Mouse (Mus musculus) midbrain, embryonic 11.5 days (tissue): Measurements from ENCODE around the gene Papola. TPM values are rescaled to one million over a fixed set of nuclear protein-coding genes. Genes with fewer than 3 reads are reported as not detected.

ENCODE experiments used
- ATAC-seq: fragments of 200-750 bp; cut with Nextera tagmentation; 2 replicates; pipeline ENCODE4 v1.8.0; 2017; ENCODE audit warnings: moderate TSS enrichment, moderate library complexity; ENCODE audit not compliant: low FRiP score
- DNase-seq: peaks from one replicate; pipeline ENCODE4 v3.0.0; 2015; ENCODE audit warnings: low spot score; ENCODE audit errors: missing footprints
- H3K27ac ChIP-seq: fragments of 300-500 bp; sonication (generic); 2 replicates; pipeline ENCODE4 v1.5.1; 2014; ENCODE audit warnings: low read depth, low read length
- H3K27me3 ChIP-seq: fragments of 300-500 bp; sonication (generic); 2 replicates; pipeline ENCODE4 v1.6.1; 2014; ENCODE audit warnings: mild to moderate bottlenecking, low read length, moderate library complexity, mixed read lengths; ENCODE audit not compliant: control insufficient read depth, insufficient read depth
- H3K36me3 ChIP-seq: fragments of 300-500 bp; sonication (generic); 2 replicates; pipeline ENCODE4 v1.6.1; 2014; ENCODE audit warnings: mild to moderate bottlenecking, low read length, moderate library complexity, mixed read lengths; ENCODE audit not compliant: control insufficient read depth, insufficient read depth
- H3K4me1 ChIP-seq: fragments of 300-500 bp; sonication (generic); 2 replicates; pipeline ENCODE4 v1.6.1; 2014; ENCODE audit warnings: low read length; ENCODE audit not compliant: control insufficient read depth, insufficient read depth
- H3K4me2 ChIP-seq: fragments of 300-500 bp; sonication (generic); 2 replicates; pipeline ENCODE4 v1.6.1; 2014; ENCODE audit warnings: mild to moderate bottlenecking, moderate library complexity
- H3K4me3 ChIP-seq: fragments of 300-500 bp; sonication (generic); 2 replicates; pipeline ENCODE4 v1.5.1; 2014; ENCODE audit warnings: low read depth, low read length
- H3K9ac ChIP-seq: fragments of 300-500 bp; sonication (generic); 2 replicates; pipeline ENCODE4 v1.6.1; 2014; ENCODE audit warnings: low read length
- H3K9me3 ChIP-seq: fragments of 300-500 bp; sonication (generic); 2 replicates; pipeline ENCODE4 v1.6.1; 2016; ENCODE audit warnings: low read length; ENCODE audit not compliant: control insufficient read depth
- WGBS: fragments of 180-500 bp; shearing (Covaris S2); extraction: QIAGEN DNeasy Blood & Tissue Kit; methylation state at CpG from one replicate; pipeline ENCODE4 v1.1.7; 2014; 5-methylcytosine and 5-hydroxymethylcytosine counted together
- polyA plus RNA-seq: library from polyadenylated mRNA; unstranded; fragments of >200 nt; fragmentation: Nextera tagmentation; extraction: Ambion mirVana; gene quantifications from 2 replicates; pipeline ENCODE4 v1.2.1, GENCODE M21; 2014

Papola gene
- polyA plus RNA-seq, 1 experiment from 2014 or later, result 253 TPM

- Histone ChIP-seq H3K4me3 (no peak overlapping the region), H3K36me3 (no peaks in the 10 kb centered on the region), H3K27ac (no peak overlapping the region), H3K4me1 (peaks cover 5% of the 10 kb centered on the region), H3K9ac (no peak overlapping the region), H3K9me3 (no peaks in the 10 kb centered on the region), H3K27me3 (no peaks in the 10 kb centered on the region), H3K4me2 (no peak overlapping the region)
- DNase-seq (no peak), ATAC-seq (no peak)
- 85% methylated on average over 2 of the region's 2 CpGs for WGBS
Measured at GRCm38 (mm10) chr12:105758911-105759310, 25.6 kb upstream of the Papola start.

- H3K4me2 ChIP-seq, result no peak overlapping the region
- no peaks in the 10 kb centered on the region for H3K27me3 ChIP-seq
- no peak overlapping the region for H3K4me3 ChIP-seq
- no peaks in the 10 kb centered on the region for H3K9me3 ChIP-seq
- no peak overlapping the region for H3K27ac ChIP-seq
- DNase-seq, result no peak
- 72% methylated on average over 10 of the region's 10 CpGs for WGBS
- H3K4me1 ChIP-seq, result peaks cover 5% of the 10 kb centered on the region
- ATAC-seq, result no peak
- H3K36me3 ChIP-seq, result no peaks in the 10 kb centered on the region
- H3K9ac ChIP-seq, result no peak overlapping the region
Measured at GRCm38 (mm10) chr12:105759849-105760478, 24.5 kb upstream of the Papola start.

- no peak for ATAC-seq
- H3K4me3 ChIP-seq, result no peak overlapping the region
- no peaks in the 10 kb centered on the region for H3K36me3 ChIP-seq
- no peak overlapping the region for H3K9ac ChIP-seq
- peaks cover 5% of the 10 kb centered on the region for H3K4me1 ChIP-seq
- WGBS, result 70% methylated on average over 11 of the region's 11 CpGs
- no peak overlapping the region for H3K27ac ChIP-seq
- H3K9me3 ChIP-seq, result no peaks in the 10 kb centered on the region
- DNase-seq, result no peak
- no peak overlapping the region for H3K4me2 ChIP-seq
- H3K27me3 ChIP-seq, result no peaks in the 10 kb centered on the region
Measured at GRCm38 (mm10) chr12:105761171-105761570, 23.3 kb upstream of the Papola start.

GRCm38 (mm10) chr12:105761629-105762028 lies 22.9 kb upstream of the Papola start:
- ATAC-seq, result no peak
- Histone ChIP-seq H3K4me3 (no peak overlapping the region), H3K9me3 (no peaks in the 10 kb centered on the region)

GRCm38 (mm10) chr12:105769700-105770099 lies 14.8 kb upstream of the Papola start:
- Histone ChIP-seq H3K4me3 (no peak overlapping the region), H3K36me3 (no peaks in the 10 kb centered on the region), H3K27me3 (no peaks in the 10 kb centered on the region), H3K9me3 (no peaks in the 10 kb centered on the region), H3K4me1 (no peaks in the 10 kb centered on the region), H3K9ac (no peak overlapping the region), H3K4me2 (no peak overlapping the region), H3K27ac (no peak overlapping the region)
- 75% methylated on average over 10 of the region's 10 CpGs for WGBS
- DNase-seq (no peak), ATAC-seq (no peak)

More at GRCm38 (mm10) chr12:105761629-105762028, 22.9 kb upstream of the Papola start:
- Histone ChIP-seq H3K4me2 (no peak overlapping the region), H3K27me3 (no peaks in the 10 kb centered on the region), H3K4me1 (peaks cover 5% of the 10 kb centered on the region), H3K36me3 (no peaks in the 10 kb centered on the region), H3K27ac (no peak overlapping the region), H3K9ac (no peak overlapping the region)
- WGBS, result 78% methylated on average over 3 of the region's 3 CpGs
- DNase-seq, result no peak

GRCm38 (mm10) chr12:105774871-105775270 lies 9.6 kb upstream of the Papola start:
- no peaks in the 10 kb centered on the region for H3K4me1 ChIP-seq
- no peak overlapping the region for H3K27ac ChIP-seq
- no peaks in the 10 kb centered on the region for H3K27me3 ChIP-seq
- no peak overlapping the region for H3K9ac ChIP-seq
- no peaks in the 10 kb centered on the region for H3K36me3 ChIP-seq
- H3K4me3 ChIP-seq, result no peak overlapping the region
- no peak for DNase-seq
- H3K4me2 ChIP-seq, result no peak overlapping the region
- 88% methylated on average over 7 of the region's 7 CpGs for WGBS
- ATAC-seq, result no peak
- H3K9me3 ChIP-seq, result no peaks in the 10 kb centered on the region

GRCm38 (mm10) chr12:105777651-105778050 lies 6.8 kb upstream of the Papola start:
- H3K4me1 ChIP-seq, result no peaks in the 10 kb centered on the region
- no peak overlapping the region for H3K9ac ChIP-seq
- 92% methylated on average over 4 of the region's 4 CpGs for whole genome bisulfite sequencing
- no peaks in the 10 kb centered on the region for H3K36me3 ChIP-seq
- no peak overlapping the region for H3K4me3 ChIP-seq
- H3K27me3 ChIP-seq, result no peaks in the 10 kb centered on the region
- H3K9me3 ChIP-seq, result no peaks in the 10 kb centered on the region
- no peak overlapping the region for H3K4me2 ChIP-seq
- no peak for ATAC-seq
- DNase-seq, result no peak
- no peak overlapping the region for H3K27ac ChIP-seq

- Histone ChIP-seq H3K4me1 (peaks cover 13% of the 10 kb centered on the region), H3K4me3 (peak overlapping the region; percentile 91), H3K9me3 (no peaks in the 10 kb centered on the region), H3K4me2 (peak overlapping the region; percentile 87), H3K36me3 (peaks cover 6% of the 10 kb centered on the region; the same call in 1 of the 2 replicates), H3K27ac (peak overlapping the region; percentile 96), H3K9ac (peak overlapping the region; percentile 88), H3K27me3 (no peaks in the 10 kb centered on the region)
- under 1% methylated on average over 45 of the region's 53 CpGs for WGBS
- DNase-seq, result peak; percentile 93
- ATAC-seq, result peak; percentile 75
Measured at GRCm38 (mm10) chr12:105785000-105785774, 693 bp downstream of the Papola start.

- Histone ChIP-seq H3K9ac (peak overlapping the region; percentile 88; the same call in 1 of the 2 replicates), H3K36me3 (peaks cover 6% of the 10 kb centered on the region; the same call in 1 of the 2 replicates), H3K27ac (no peak overlapping the region), H3K4me3 (peak overlapping the region; percentile 91), H3K4me2 (peak overlapping the region; percentile 87), H3K9me3 (no peaks in the 10 kb centered on the region), H3K4me1 (peaks cover 13% of the 10 kb centered on the region), H3K27me3 (no peaks in the 10 kb centered on the region)
- ATAC-seq (no peak), DNase-seq (no peak)
- WGBS, result 88% methylated on average over 1 of the region's 1 CpGs
Measured at GRCm38 (mm10) chr12:105786113-105786512, 1.6 kb downstream of the Papola start.
